Mouse (Mus musculus): ENCODE measurements around the gene Plekhm1. TPM values are rescaled to one million over a fixed set of nuclear protein-coding genes. Genes with fewer than 3 reads are reported as not detected.

Gene Plekhm1
- polyA plus RNA-seq, 1 experiment from 2014 or later, result 8.5 TPM

GRCm38 (mm10) chr11:103314736-103315374, 97.6 kb downstream of the Plekhm1 start:
- DNase-seq (ENCODE audit: low spot score) (no peak), ATAC-seq (replicated peaks; ENCODE audit: low FRiP score, low TSS enrichment, low read depth) (no peak)
- Histone ChIP-seq H3K4me1 (replicated peaks; ENCODE audit: control insufficient read depth, insufficient read depth, low read length) (peaks cover 5% of the 10 kb centered on the region; the same call in 1 of the 2 replicates), H3K4me3 (ENCODE audit: low read depth, low read length) (no peak overlapping the region), H3K36me3 (ENCODE audit: control insufficient read depth, insufficient read depth, low read length) (no peaks in the 10 kb centered on the region), H3K9me3 (ENCODE audit: control insufficient read depth, low read length) (no peaks in the 10 kb centered on the region), H3K27me3 (replicated peaks; ENCODE audit: control insufficient read depth, insufficient read depth, low read length) (no peaks in the 10 kb centered on the region), H3K9ac (ENCODE audit: low read length) (no peak overlapping the region), H3K4me2 (ENCODE audit: low read length) (no peak overlapping the region), H3K27ac (ENCODE audit: low read depth) (no peak overlapping the region)
- WGBS, result 63% methylated on average over 10 of the region's 10 CpGs

Other genes with a start within 250 kb of the Plekhm1 start
- gene Fmnl1, start 241.6 kb downstream of the Plekhm1 start, polyA plus RNA-seq (2014; fragmentation: Nextera tagmentation; extraction: Ambion mirVana), result 3.1 and 3.6 TPM in 2 replicates
- gene 1700023F06Rik, start 204.1 kb downstream of the Plekhm1 start, polyA plus RNA-seq (2014; fragmentation: Nextera tagmentation; extraction: Ambion mirVana), result 1.3 and 1.4 TPM in 2 replicates
- gene Spata32, start 194.3 kb downstream of the Plekhm1 start, polyA plus RNA-seq (2014; fragmentation: Nextera tagmentation; extraction: Ambion mirVana), result not detected in 2 replicates
- 3.7 and 3.9 TPM in 2 replicates for gene Map3k14, start 145.2 kb downstream of the Plekhm1 start, polyA plus RNA-seq (2014; fragmentation: Nextera tagmentation; extraction: Ambion mirVana)
- gene Arhgap27, start 49.0 kb downstream of the Plekhm1 start, polyA plus RNA-seq (2014; fragmentation: Nextera tagmentation; extraction: Ambion mirVana), result 23.8 and 24.8 TPM in 2 replicates
- gene Lrrc37a, start 91.9 kb upstream of the Plekhm1 start, polyA plus RNA-seq (2014; fragmentation: Nextera tagmentation; extraction: Ambion mirVana), result not detected in 2 replicates
- not detected in 2 replicates for gene Gm884, start 208.5 kb upstream of the Plekhm1 start, polyA plus RNA-seq (2014; fragmentation: Nextera tagmentation; extraction: Ambion mirVana)
- not detected in 2 replicates for gene Lyzl6, start 226.2 kb upstream of the Plekhm1 start, polyA plus RNA-seq (2014; fragmentation: Nextera tagmentation; extraction: Ambion mirVana)
- not detected in 2 replicates for gene Rprml, start 236.9 kb upstream of the Plekhm1 start, polyA plus RNA-seq (2014; fragmentation: Nextera tagmentation; extraction: Ambion mirVana)

All from intestine, embryonic 14.5 days (tissue).